Mouse (Mus musculus) midbrain, postnatal 0 days (tissue): ENCODE results near the gene Crtc1. TPM values are rescaled to one million over a fixed set of nuclear protein-coding genes. Genes with fewer than 3 reads are reported as not detected.

Source experiments
- ATAC-seq: fragments of 200-750 bp; cut with Nextera tagmentation; 2 replicates; pipeline ENCODE4 v1.8.0; 2017; ENCODE audit warnings: moderate number of reproducible peaks, mild to moderate bottlenecking, moderate TSS enrichment, moderate library complexity; ENCODE audit not compliant: low FRiP score
- DNase-seq: peaks from one replicate; pipeline ENCODE4 v3.0.0-alpha.2; 2015; ENCODE audit warnings: low spot score
- H3K27ac ChIP-seq: fragments of 300-500 bp; sonication (generic); 2 replicates; pipeline ENCODE4 v1.5.1; 2014; ENCODE audit warnings: low read depth, mild to moderate bottlenecking, low read length, mixed read lengths
- H3K27me3 ChIP-seq: fragments of 300-500 bp; sonication (generic); 2 replicates; pipeline ENCODE4 v1.6.1; 2014; ENCODE audit warnings: low read length, control low read depth, mixed read lengths; ENCODE audit not compliant: insufficient read depth
- H3K36me3 ChIP-seq: fragments of 300-500 bp; sonication (generic); 2 replicates; pipeline ENCODE4 v1.6.1; 2014; ENCODE audit warnings: low read length, control low read depth, mixed read lengths; ENCODE audit not compliant: insufficient read depth
- H3K4me1 ChIP-seq: fragments of 300-500 bp; sonication (generic); 2 replicates; pipeline ENCODE4 v1.6.1; 2014; ENCODE audit warnings: mild to moderate bottlenecking, control low read depth, antibody characterized with exemption, low read length, mixed read lengths; ENCODE audit not compliant: insufficient read depth
- H3K4me2 ChIP-seq: fragments of 300-500 bp; sonication (generic); 2 replicates; pipeline ENCODE4 v1.6.1; 2014; ENCODE audit warnings: low read depth, mild to moderate bottlenecking, low read length, mixed read lengths; ENCODE audit not compliant: poor library complexity, severe bottlenecking
- H3K4me3 ChIP-seq: fragments of 300-500 bp; sonication (generic); 2 replicates; pipeline ENCODE4 v1.5.1; 2014; ENCODE audit warnings: low read depth, mild to moderate bottlenecking, low read length, moderate library complexity
- H3K9ac ChIP-seq: fragments of 300-500 bp; sonication (generic); replicated peaks from 2 replicates; pipeline ENCODE4 v1.6.1; 2014; ENCODE audit warnings: mild to moderate bottlenecking, low read length, moderate library complexity, mixed read lengths; ENCODE audit not compliant: poor library complexity, severe bottlenecking
- H3K9me3 ChIP-seq: fragments of 300-500 bp; sonication (generic); 2 replicates; pipeline ENCODE4 v1.6.1; 2016; ENCODE audit warnings: low read length, control low read depth
- CTCF ChIP-seq: IDR thresholded peaks from 2 replicates; pipeline ENCODE4 v1.5.1; 2016; ENCODE audit warnings: antibody characterized with exemption, mild to moderate bottlenecking
- WGBS: fragments of 180-500 bp; shearing (Covaris S2); extraction: QIAGEN DNeasy Blood & Tissue Kit; methylation state at CpG from one replicate; pipeline ENCODE4 v1.1.7; 2014; 5-methylcytosine and 5-hydroxymethylcytosine counted together
- polyA plus RNA-seq: library from polyadenylated mRNA; unstranded; fragments of >200 nt; fragmentation: Nextera tagmentation; extraction: Ambion mirVana; gene quantifications from 2 replicates; pipeline ENCODE4 v1.2.1, GENCODE M21; 2015
- total RNA-seq: library from RNA; depleted of rRNA; stranded (reverse); fragments of >200 nt; gene quantifications from 2 replicates; pipeline ENCODE4 v1.2.3, GENCODE M21; 2014

Gene Crtc1
- total and polyA plus RNA-seq, 2 experiments from 2014 or later, result 47.8 to 56.3 TPM

DNA sequence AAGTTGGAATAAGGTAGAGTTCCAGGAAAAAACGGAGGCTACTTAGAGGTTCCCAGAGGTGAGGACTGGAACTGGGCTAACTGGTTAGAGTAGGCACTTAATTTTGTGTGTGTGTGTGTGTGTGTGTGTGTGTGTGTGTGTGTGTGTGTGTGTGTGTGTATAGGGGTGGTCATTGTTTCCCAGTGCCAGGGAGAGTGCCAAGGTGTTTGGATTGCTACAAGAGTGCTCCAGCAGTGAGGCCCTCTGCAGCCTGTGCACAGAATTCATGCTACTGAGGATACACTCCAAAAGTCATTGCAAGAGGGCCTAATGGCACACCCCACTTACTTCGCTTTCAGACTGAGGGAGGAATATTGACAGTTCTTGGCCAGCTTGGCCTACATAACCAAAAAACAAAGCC lies 43.6 kb upstream of the Crtc1 start:
- Histone ChIP-seq H3K9me3 (no peaks in the 10 kb centered on the region), H3K4me2 (no peak overlapping the region), H3K36me3 (peaks cover 11% of the 10 kb centered on the region; the same call in 1 of the 2 replicates), H3K27ac (no peak overlapping the region), H3K9ac (no peak overlapping the region), H3K4me1 (peaks cover 8% of the 10 kb centered on the region; the same call in 1 of the 2 replicates), H3K27me3 (peaks cover under 1% of the 10 kb centered on the region; the same call in 1 of the 2 replicates), H3K4me3 (no peak overlapping the region)
- DNase-seq (no peak), ATAC-seq (no peak)
- TF ChIP-seq CTCF, result no peak
- WGBS, result 68% methylated on average over 2 of the region's 2 CpGs

DNA sequence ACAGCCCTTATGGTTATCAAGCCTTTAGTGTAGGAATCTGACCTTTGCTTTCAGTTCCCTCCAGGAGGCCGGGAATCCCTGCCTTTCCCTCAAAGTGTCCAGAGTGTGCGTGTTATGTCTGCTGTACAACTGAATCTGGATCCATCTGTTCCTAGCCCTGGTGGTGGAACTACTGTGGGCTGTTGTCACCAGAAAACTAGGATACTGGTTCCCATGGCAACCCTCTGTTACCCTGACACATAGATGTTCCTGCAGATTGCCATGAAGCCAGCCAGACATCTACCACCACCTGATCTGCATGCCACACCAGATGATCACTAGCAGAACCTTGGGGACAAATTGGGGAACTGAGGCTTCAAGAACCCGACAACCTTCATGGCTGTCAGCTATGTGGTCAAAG lies 42.5 kb upstream of the Crtc1 start:
- Histone ChIP-seq H3K4me3 (no peak overlapping the region), H3K36me3 (peaks cover 11% of the 10 kb centered on the region; the same call in 1 of the 2 replicates), H3K4me1 (peaks cover 11% of the 10 kb centered on the region), H3K9me3 (no peaks in the 10 kb centered on the region), H3K27ac (no peak overlapping the region), H3K4me2 (no peak overlapping the region), H3K27me3 (no peaks in the 10 kb centered on the region), H3K9ac (no peak overlapping the region)
- WGBS, result 79% methylated on average over 3 of the region's 3 CpGs
- TF ChIP-seq CTCF, result 0 out of 2 replicates have a peak, but pooled peaks have one; percentile 5
- DNase-seq, result no peak
- no peak for ATAC-seq

GRCm38 (mm10) chr8:70477269-70477982 lies 38.0 kb upstream of the Crtc1 start:
- no peak overlapping the region for H3K27ac ChIP-seq
- H3K9me3 ChIP-seq, result no peaks in the 10 kb centered on the region
- peak overlapping the region; percentile 81 for H3K9ac ChIP-seq
- no peaks in the 10 kb centered on the region for H3K27me3 ChIP-seq
- no peak for TF ChIP-seq CTCF
- H3K4me2 ChIP-seq, result peak overlapping the region; percentile 72
- ATAC-seq (peak; percentile 42), DNase-seq (no peak)
- peaks cover 14% of the 10 kb centered on the region; the same call in 1 of the 2 replicates for H3K4me1 ChIP-seq
- H3K4me3 ChIP-seq, result peak overlapping the region; percentile 75
- WGBS, result 6% methylated on average over 21 of the region's 21 CpGs
- H3K36me3 ChIP-seq, result no peaks in the 10 kb centered on the region

- H3K4me3 ChIP-seq, result peak within 1 kb of the TSS; percentile 75
- peak; percentile 84 for ATAC-seq
- H3K27ac ChIP-seq, result peak within 1 kb of the TSS; percentile 38; the same call in 1 of the 2 replicates
- WGBS, result under 1% methylated on average over 53 of the region's 53 CpGs
- no peak for TF ChIP-seq CTCF
- peak; percentile 92 for DNase-seq
- no peaks in the 10 kb centered on the region for H3K9me3 ChIP-seq
- no peaks in the 10 kb centered on the region for H3K27me3 ChIP-seq
- H3K4me1 ChIP-seq, result peaks cover 14% of the 10 kb centered on the region; the same call in 1 of the 2 replicates
- peak within 1 kb of the TSS; percentile 81 for H3K9ac ChIP-seq
- peak within 1 kb of the TSS; percentile 72 for H3K4me2 ChIP-seq
- H3K36me3 ChIP-seq, result no peaks in the 10 kb centered on the region
Measured at GRCm38 (mm10) chr8:70476333-70477268, 37.2 kb upstream of the Crtc1 start, which contains the start of gene Klhl26. TSS of gene Klhl26 (minus strand) at chr8:70476968.

DNA sequence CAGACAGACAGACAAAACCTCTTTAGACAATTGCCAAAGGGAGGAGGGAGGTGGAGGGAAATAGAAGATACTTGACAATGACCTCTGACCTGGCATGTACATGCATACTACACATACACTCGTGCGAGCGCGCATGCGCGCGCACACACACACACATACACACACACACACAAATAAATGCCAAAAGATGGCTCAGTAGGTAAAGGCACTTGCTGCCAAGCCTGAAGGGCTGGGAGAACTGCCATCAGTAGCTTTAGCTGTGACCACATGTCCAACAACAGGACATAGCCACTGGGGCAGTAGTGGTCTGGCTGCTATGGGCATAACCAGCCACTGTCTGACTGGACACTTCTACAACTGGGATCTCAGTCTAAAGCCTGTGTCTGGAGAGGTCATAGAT lies 32.5 kb upstream of the Crtc1 start:
- no peak overlapping the region for H3K4me2 ChIP-seq
- H3K4me3 ChIP-seq, result no peak overlapping the region
- ATAC-seq, result no peak
- no peaks in the 10 kb centered on the region for H3K9me3 ChIP-seq
- DNase-seq, result no peak
- H3K27ac ChIP-seq, result no peak overlapping the region
- 94% methylated on average over 7 of the region's 7 CpGs for WGBS
- no peak for TF ChIP-seq CTCF
- H3K36me3 ChIP-seq, result no peaks in the 10 kb centered on the region
- peaks cover 8% of the 10 kb centered on the region; the same call in 1 of the 2 replicates for H3K4me1 ChIP-seq
- no peaks in the 10 kb centered on the region for H3K27me3 ChIP-seq
- no peak overlapping the region for H3K9ac ChIP-seq
